Mouse (Mus musculus) spleen, postnatal 0 days (tissue): ENCODE results near the gene Fbln1. TPM values are rescaled to one million over a fixed set of nuclear protein-coding genes. Genes with fewer than 3 reads are reported as not detected.

Source experiments
- polyA plus RNA-seq: library from polyadenylated mRNA; unstranded; fragments of >200 nt; fragmentation: Nextera tagmentation; extraction: Ambion mirVana; gene quantifications from 2 replicates; pipeline ENCODE4 v1.2.1, GENCODE M21; 2015

Gene Fbln1
- polyA plus RNA-seq: 28.1 and 42.8 TPM in 2 replicates

DNA sequence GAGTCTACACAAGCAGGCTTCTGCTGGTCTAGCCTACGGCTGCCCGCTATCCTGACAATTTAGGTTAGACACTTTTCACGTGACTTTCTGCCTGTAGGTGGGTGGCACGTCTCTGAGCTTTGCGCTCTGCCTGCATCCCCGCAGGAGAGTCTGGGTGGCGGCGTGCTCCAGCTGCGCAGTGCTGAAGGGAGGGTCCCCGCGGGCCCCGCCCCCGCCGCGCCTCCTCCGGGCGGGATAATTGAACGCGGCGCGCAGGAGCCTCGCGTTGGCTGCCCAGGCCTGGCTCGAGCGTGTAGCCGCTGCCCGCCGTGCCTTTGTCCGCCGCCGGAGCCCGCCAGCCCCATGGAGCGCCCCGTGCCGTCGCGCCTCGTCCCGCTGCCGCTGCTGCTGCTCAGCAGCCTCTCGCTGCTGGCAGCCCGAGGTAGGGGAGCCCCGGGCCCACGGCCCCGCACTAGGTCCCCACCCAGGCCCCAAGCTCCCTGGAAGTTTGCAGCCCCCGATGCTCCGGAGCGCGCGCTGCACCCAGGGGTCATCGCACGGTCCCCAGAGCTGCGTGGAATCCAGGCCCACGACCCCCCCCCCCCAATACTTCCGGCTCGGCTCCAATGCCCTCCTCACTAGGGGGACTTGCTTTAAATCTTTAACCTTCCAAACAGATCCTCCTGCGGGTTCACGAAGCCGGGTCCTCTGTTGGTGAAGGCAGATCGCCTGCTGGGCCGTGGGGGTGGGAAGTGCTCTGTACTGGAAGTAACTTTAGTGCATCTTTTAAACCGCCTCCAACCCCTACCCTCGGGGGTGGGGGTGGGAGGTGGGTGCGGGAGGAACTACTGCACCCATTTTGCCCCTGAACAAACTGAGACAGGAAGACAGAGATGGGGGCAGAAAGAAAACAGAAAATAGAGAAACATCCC, at the start of gene Fbln1:
Fbln1 (plus strand) TSS at position 158 of the 911 bp plus-strand sequence.

DNA sequence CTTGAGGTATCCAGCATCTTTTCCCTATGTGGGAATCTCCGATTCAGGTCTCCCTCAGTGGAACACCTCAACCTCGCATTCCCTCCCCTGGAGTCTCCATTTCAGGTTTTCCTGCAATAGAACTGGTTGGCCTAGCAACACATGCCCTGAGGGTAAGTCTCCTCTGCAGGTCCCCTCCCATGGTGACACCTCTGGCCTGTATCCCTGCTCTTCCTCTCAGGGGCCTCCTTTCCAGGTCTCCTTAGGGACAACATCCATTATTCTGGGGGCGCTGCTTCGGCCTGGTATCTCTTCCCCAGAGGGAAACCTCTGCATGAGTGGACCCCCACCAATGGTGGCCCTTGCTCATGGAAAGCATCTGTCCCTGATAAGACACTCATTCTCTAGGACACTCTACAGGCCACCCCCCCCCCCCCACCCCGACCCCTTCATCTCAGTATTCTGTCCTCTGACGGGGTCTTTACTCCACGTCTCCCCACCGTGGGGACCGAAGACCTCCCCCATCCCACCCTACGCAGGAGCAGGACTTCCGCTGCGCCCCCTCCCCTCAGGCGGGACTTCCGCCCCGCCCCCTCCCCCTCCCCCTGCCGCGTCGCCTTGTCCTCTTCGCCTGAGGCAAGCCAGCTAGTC, 130.0 kb downstream of the Fbln1 start, which contains the start of gene Atxn10:
Atxn10 (plus strand) TSS at position 575 of the 630 bp plus-strand sequence.

Other genes starting within 250 kb of the Fbln1 start
- 2.9 and 4.2 TPM in 2 replicates for gene 5031439G07Rik, start 217.4 kb upstream of the Fbln1 start, polyA plus RNA-seq
- not detected in 2 replicates for gene Upk3a, start 188.8 kb upstream of the Fbln1 start, polyA plus RNA-seq
- gene Fam118a, start 177.0 kb upstream of the Fbln1 start, polyA plus RNA-seq: 8.6 and 12.5 TPM in 2 replicates
- 0.06 and 0.16 TPM in 2 replicates for gene Smc1b, start 74.0 kb upstream of the Fbln1 start, polyA plus RNA-seq
- gene Ribc2, start 73.9 kb upstream of the Fbln1 start, polyA plus RNA-seq: not detected in 2 replicates
- 71.6 and 88.3 TPM in 2 replicates for gene Atxn10, start 130.3 kb downstream of the Fbln1 start, polyA plus RNA-seq